Mouse (Mus musculus) lung, postnatal 0 days (tissue): Measurements from ENCODE around the gene Ksr1. TPM values are rescaled to one million over a fixed set of nuclear protein-coding genes. Genes with fewer than 3 reads are reported as not detected.

Source experiments
- ATAC-seq: fragments of 200-750 bp; cut with Nextera tagmentation; 2 replicates; pipeline ENCODE4 v1.8.0; 2017; ENCODE audit warnings: moderate library complexity
- DNase-seq: peaks from one replicate; pipeline ENCODE4 v3.0.0-alpha.2; 2016; ENCODE audit warnings: low spot score
- H3K27ac ChIP-seq: fragments of 300-500 bp; sonication (generic); 2 replicates; pipeline ENCODE4 v1.5.1; 2014; ENCODE audit warnings: antibody characterized with exemption, mild to moderate bottlenecking, low read length, mixed read lengths
- H3K27me3 ChIP-seq: fragments of 300-500 bp; sonication (generic); replicated peaks from 2 replicates; pipeline ENCODE4 v1.6.1; 2014; ENCODE audit warnings: low read length, mixed read lengths; ENCODE audit not compliant: insufficient read depth
- H3K36me3 ChIP-seq: fragments of 300-500 bp; sonication (generic); 2 replicates; pipeline ENCODE4 v1.6.1; 2014; ENCODE audit warnings: low read length, mixed read lengths; ENCODE audit not compliant: insufficient read depth
- H3K4me1 ChIP-seq: fragments of 300-500 bp; sonication (generic); 2 replicates; pipeline ENCODE4 v1.6.1; 2014; ENCODE audit warnings: antibody characterized with exemption, low read depth, low read length, mixed read lengths; ENCODE audit not compliant: insufficient read depth
- H3K4me2 ChIP-seq: fragments of 300-500 bp; sonication (generic); replicated peaks from 2 replicates; pipeline ENCODE4 v1.6.1; 2014; ENCODE audit warnings: low read depth, mild to moderate bottlenecking, low read length, moderate library complexity, mixed read lengths
- H3K4me3 ChIP-seq: fragments of 300-500 bp; sonication (generic); 2 replicates; pipeline ENCODE4 v1.5.1; 2014; ENCODE audit warnings: low read depth, low read length
- H3K9ac ChIP-seq: fragments of 300-500 bp; sonication (generic); replicated peaks from 2 replicates; pipeline ENCODE4 v1.6.1; 2014; ENCODE audit warnings: low read depth, mild to moderate bottlenecking
- H3K9me3 ChIP-seq: fragments of 300-500 bp; sonication (generic); 2 replicates; pipeline ENCODE4 v1.6.1; 2016; ENCODE audit warnings: low read length, mixed read lengths
- CTCF ChIP-seq: IDR thresholded peaks from 2 replicates; pipeline ENCODE4 v1.5.1; 2016; ENCODE audit warnings: antibody characterized with exemption, mild to moderate bottlenecking
- EP300 ChIP-seq: IDR thresholded peaks from 2 replicates; pipeline ENCODE4 v1.6.1; 2016; ENCODE audit warnings: antibody characterized with exemption, mild to moderate bottlenecking, control low read depth
- WGBS: fragments of 180-500 bp; shearing (Covaris S2); extraction: QIAGEN DNeasy Blood & Tissue Kit; methylation state at CpG from one replicate; pipeline ENCODE4 v1.1.7; 2014; 5-methylcytosine and 5-hydroxymethylcytosine counted together
- polyA plus RNA-seq: library from polyadenylated mRNA; unstranded; fragments of >200 nt; fragmentation: Nextera tagmentation; extraction: Ambion mirVana; gene quantifications from 2 replicates; pipeline ENCODE4 v1.2.1, GENCODE M21; 2015

The Ksr1 gene
- polyA plus RNA-seq, 1 experiment from 2014 or later = 2.3 TPM

GRCm38 (mm10) chr11:79073583-79073982, 72.6 kb downstream of the Ksr1 start:
- 61% methylated on average over 4 of the region's 4 CpGs for WGBS
- DNase-seq = peak; percentile 82

GRCm38 (mm10) chr11:79072108-79072507, 74.1 kb downstream of the Ksr1 start:
- TF ChIP-seq CTCF (no peak), EP300 (no peak)
- Histone ChIP-seq H3K4me2 (no peak overlapping the region), H3K36me3 (no peaks in the 10 kb centered on the region), H3K27me3 (no peaks in the 10 kb centered on the region), H3K9me3 (no peaks in the 10 kb centered on the region), H3K4me1 (peaks cover 6% of the 10 kb centered on the region), H3K27ac (no peak overlapping the region), H3K9ac (no peak overlapping the region), H3K4me3 (no peak overlapping the region)
- no peak for DNase-seq
- ATAC-seq = no peak
- WGBS = 94% methylated on average over 8 of the region's 8 CpGs

More at GRCm38 (mm10) chr11:79073583-79073982, 72.6 kb downstream of the Ksr1 start:
- ATAC-seq = peak; percentile 48
- H3K36me3 ChIP-seq = no peaks in the 10 kb centered on the region
- H3K27me3 ChIP-seq = no peaks in the 10 kb centered on the region
- H3K9me3 ChIP-seq = no peaks in the 10 kb centered on the region
- H3K4me2 ChIP-seq = no peak overlapping the region
- peaks cover 7% of the 10 kb centered on the region for H3K4me1 ChIP-seq
- no peak overlapping the region for H3K27ac ChIP-seq
- H3K4me3 ChIP-seq = no peak overlapping the region
- no peak overlapping the region for H3K9ac ChIP-seq
- TF ChIP-seq CTCF (peak; percentile 29), EP300 (peak; percentile 27; the same call in 1 of the 2 replicates)

- Histone ChIP-seq H3K9me3 (no peaks in the 10 kb centered on the region), H3K4me1 (peaks cover 6% of the 10 kb centered on the region), H3K4me3 (no peak overlapping the region), H3K4me2 (no peak overlapping the region), H3K27me3 (no peaks in the 10 kb centered on the region), H3K36me3 (no peaks in the 10 kb centered on the region), H3K9ac (no peak overlapping the region), H3K27ac (no peak overlapping the region)
- TF ChIP-seq CTCF = no peak
- TF ChIP-seq EP300 = no peak
- DNase-seq (no peak), ATAC-seq (0 out of 2 replicates have a peak, but pooled peaks have one; percentile 7)
- 84% methylated on average over 7 of the region's 7 CpGs for WGBS
Measured at GRCm38 (mm10) chr11:79071082-79071972, 74.9 kb downstream of the Ksr1 start.

GRCm38 (mm10) chr11:79069453-79070153, 76.6 kb downstream of the Ksr1 start:
- Histone ChIP-seq H3K9ac (no peak overlapping the region), H3K4me1 (peaks cover 20% of the 10 kb centered on the region), H3K4me3 (no peak overlapping the region), H3K9me3 (no peaks in the 10 kb centered on the region), H3K4me2 (no peak overlapping the region), H3K36me3 (no peaks in the 10 kb centered on the region), H3K27ac (peak overlapping the region; percentile 47; the same call in 1 of the 2 replicates), H3K27me3 (no peaks in the 10 kb centered on the region)
- WGBS = 31% methylated on average over 10 of the region's 10 CpGs
- DNase-seq = peak; percentile 91
- peak; percentile 83 for ATAC-seq
- no peak for TF ChIP-seq CTCF
- TF ChIP-seq EP300 = peak; percentile 70

GRCm38 (mm10) chr11:79067172-79067571, 79.0 kb downstream of the Ksr1 start:
- Histone ChIP-seq H3K9me3 (no peaks in the 10 kb centered on the region), H3K36me3 (no peaks in the 10 kb centered on the region), H3K4me3 (no peak overlapping the region), H3K27me3 (no peaks in the 10 kb centered on the region), H3K9ac (no peak overlapping the region), H3K4me2 (no peak overlapping the region), H3K27ac (no peak overlapping the region), H3K4me1 (peaks cover 20% of the 10 kb centered on the region)
- TF ChIP-seq CTCF (peak; percentile 32), EP300 (no peak)
- DNase-seq = peak; percentile 48
- peak; percentile 43 for ATAC-seq
- 58% methylated on average over 4 of the region's 4 CpGs for WGBS

- Histone ChIP-seq H3K4me2 (no peak overlapping the region), H3K27me3 (no peaks in the 10 kb centered on the region), H3K4me1 (peaks cover 20% of the 10 kb centered on the region), H3K9ac (no peak overlapping the region), H3K27ac (peak overlapping the region; percentile 23; the same call in 1 of the 2 replicates), H3K9me3 (no peaks in the 10 kb centered on the region), H3K4me3 (no peak overlapping the region), H3K36me3 (no peaks in the 10 kb centered on the region)
- DNase-seq (peak; percentile 67), ATAC-seq (peak; percentile 54)
- 49% methylated on average over 2 of the region's 2 CpGs for WGBS
- no peak for TF ChIP-seq CTCF
- peak; percentile 36; the same call in 1 of the 2 replicates for TF ChIP-seq EP300
Measured at GRCm38 (mm10) chr11:79066191-79066530, 80.0 kb downstream of the Ksr1 start.
